ENCODE assay signal across 11 mouse cellular contexts in genomic region chr9:43796841-43797740, GRCm38 (mm10). TPM values are rescaled to one million over a fixed set of nuclear protein-coding genes. Genes with fewer than 3 reads are reported as not detected.
A peak's percentile ranks its signal among the peaks of the same experiment; 100 is the strongest.
DNase-seq lines count a peak whose midpoint lies in the region; ATAC-seq and TF ChIP-seq lines count a peak whose summit lies in the region.
"Had no signal": no experiment of that assay in that cellular context is flagged by ENCODE, and none has a peak within 500 bp of the region (broad histone marks: within the 10 kb centered on the region; RNA-seq: fewer than 3 reads in every experiment).

No protein-coding gene starts in this region.

- TF ChIP-seq RAD21 in MEL (IDR thresholded peaks at IDR 0.05; ENCODE audit: low read depth, low read length), result no peak

- peaks cover 26% of the 10 kb centered on the region for H3K4me1 ChIP-seq in hindbrain, embryonic 10.5 days (replicated peaks)
- H3K4me1 ChIP-seq in hindbrain, embryonic 16.5 days (ENCODE audit: control insufficient read depth, insufficient read depth, low read depth, low read length), result no peaks in the 10 kb centered on the region; the same call in 1 of the 2 replicates
- H3K4me1 ChIP-seq in MEL (ENCODE audit: control insufficient read depth in 1 of 2, insufficient read depth in 2 of 2, low read length in 2 of 2), result no peaks in the 10 kb centered on the region
- no peaks in the 10 kb centered on the region for H3K4me1 ChIP-seq in embryonic facial prominence, embryonic 14.5 days (ENCODE audit: control insufficient read depth, insufficient read depth, low read length)
- H3K4me1 ChIP-seq in cerebellum, adult 2 months (ENCODE audit: control insufficient read depth, insufficient read depth, low read length), result no peaks in the 10 kb centered on the region

- no peaks in the 10 kb centered on the region for H3K79me2 ChIP-seq in MEL (ENCODE audit: control insufficient read depth, insufficient read depth, low read length, poor library complexity)

- TF ChIP-seq EP300 in MEL (IDR thresholded peaks at IDR 0.05; ENCODE audit: low read depth in 1 of 2, low read length in 2 of 2), result no peak

- DNase-seq in hindbrain, embryonic 10.5 days (ENCODE audit: low spot score), result no peak
- DNase-seq in MEL (ENCODE audit: low read depth, low spot score), result no peak
- DNase-seq in embryonic facial prominence, embryonic 14.5 days (ENCODE audit: low spot score), result peak; percentile 60
- DNase-seq in kidney, postnatal 4 days, result peak; percentile 58 to 67
- DNase-seq in cerebellum, adult 2 months, result no peak
- DNase-seq in spleen, postnatal 4 days (ENCODE audit: low spot score in 2 of 2), result no peak
- DNase-seq in layer of hippocampus, adult 18-20 months (ENCODE audit: low spot score in 2 of 2), result no peak

- H3K27me3 ChIP-seq in hindbrain, embryonic 10.5 days (ENCODE audit: insufficient read depth, poor library complexity, severe bottlenecking), result no peaks in the 10 kb centered on the region
- H3K27me3 ChIP-seq in hindbrain, embryonic 16.5 days (replicated peaks; ENCODE audit: control insufficient read depth, insufficient read depth, low read length), result no peaks in the 10 kb centered on the region
- no peaks in the 10 kb centered on the region for H3K27me3 ChIP-seq in MEL (ENCODE audit: control insufficient read depth in 1 of 2, insufficient read depth in 2 of 2, low read length in 2 of 2)
- no peaks in the 10 kb centered on the region for H3K27me3 ChIP-seq in embryonic facial prominence, embryonic 14.5 days (replicated peaks; ENCODE audit: control insufficient read depth, insufficient read depth, low read length)
- no peaks in the 10 kb centered on the region for H3K27me3 ChIP-seq in cerebellum, adult 2 months (ENCODE audit: control insufficient read depth, insufficient read depth, low read length)
- H3K27me3 ChIP-seq: embryonic facial prominence, embryonic 13.5 days had no signal

- TF ChIP-seq POLR2A in MEL (IDR thresholded peaks at IDR 0.05; ENCODE audit: control insufficient read depth in 1 of 2, insufficient read depth in 1 of 2, low read depth in 1 of 2, low read length in 2 of 2, poor library complexity in 1 of 2), result no peak
- no peak for TF ChIP-seq POLR2A in cerebellum, adult 2 months (IDR thresholded peaks at IDR 0.05; ENCODE audit: borderline replicate concordance, insufficient read depth, low read length)

- TF ChIP-seq CTCF in MEL (IDR thresholded peaks at IDR 0.05 in 2 of 3, conservative IDR thresholded peaks at IDR 0.05 in 1 of 3; ENCODE audit: control insufficient read depth in 1 of 3, insufficient read depth in 1 of 3, low read depth in 2 of 3, low read length in 3 of 3, poor library complexity in 1 of 3, severe bottlenecking in 1 of 3), result no peak
- no peak for TF ChIP-seq CTCF in cerebellum, adult 2 months (IDR thresholded peaks at IDR 0.05; ENCODE audit: borderline replicate concordance, insufficient read depth, low read depth, low read length)

- H3K9ac ChIP-seq in hindbrain, embryonic 16.5 days (ENCODE audit: low read depth, low read length), result no peak overlapping the region
- no peak overlapping the region for H3K9ac ChIP-seq in MEL (ENCODE audit: control insufficient read depth, low read depth, low read length, poor library complexity, severe bottlenecking)
- no peak overlapping the region for H3K9ac ChIP-seq in embryonic facial prominence, embryonic 14.5 days (ENCODE audit: low read depth, low read length)
- H3K9ac ChIP-seq: embryonic facial prominence, embryonic 13.5 days had no signal

- peak overlapping the region; percentile 47; the same call in 1 of the 2 replicates for H3K27ac ChIP-seq in hindbrain, embryonic 10.5 days
- H3K27ac ChIP-seq in hindbrain, embryonic 16.5 days (ENCODE audit: low read depth, low read length), result no peak overlapping the region
- H3K27ac ChIP-seq in MEL (ENCODE audit: control insufficient read depth, low read depth, low read length), result no peak overlapping the region
- no peak overlapping the region for H3K27ac ChIP-seq in embryonic facial prominence, embryonic 14.5 days (replicated peaks; ENCODE audit: low read depth, low read length)
- H3K27ac ChIP-seq in cerebellum, adult 2 months (ENCODE audit: insufficient read depth, low read length), result no peak overlapping the region
- H3K27ac ChIP-seq: embryonic facial prominence, embryonic 13.5 days; macrophage had no signal

- ATAC-seq in hindbrain, embryonic 16.5 days, result no peak
- ATAC-seq in embryonic facial prominence, embryonic 14.5 days (ENCODE audit: low read depth), result 0 out of 2 replicates have a peak, but pooled peaks have one; percentile 17
- ATAC-seq: inflammation-experienced regulatory T-cells, adult 6 months had no signal

- 81% methylated on average over 11 of the region's 11 CpGs for WGBS in hindbrain, embryonic 10.5 days
- 79% methylated on average over 11 of the region's 11 CpGs for WGBS in hindbrain, embryonic 16.5 days
- 70% methylated on average over 11 of the region's 11 CpGs for WGBS in embryonic facial prominence, embryonic 14.5 days
- WGBS in cerebellum, adult 2 months, result 72% methylated on average over 11 of the region's 11 CpGs

- no peak overlapping the region for H3K4me3 ChIP-seq in hindbrain, embryonic 10.5 days
- no peak overlapping the region for H3K4me3 ChIP-seq in hindbrain, embryonic 16.5 days (ENCODE audit: low read length)
- H3K4me3 ChIP-seq in MEL (ENCODE audit: control insufficient read depth in 1 of 2, insufficient read depth in 1 of 2, low read depth in 2 of 2, low read length in 2 of 2), result no peak overlapping the region
- H3K4me3 ChIP-seq in embryonic facial prominence, embryonic 14.5 days (ENCODE audit: low read depth, low read length), result no peak overlapping the region
- no peak overlapping the region for H3K4me3 ChIP-seq in cerebellum, adult 2 months (replicated peaks; ENCODE audit: insufficient read depth, low read depth, low read length)
- H3K4me3 ChIP-seq: embryonic facial prominence, embryonic 13.5 days had no signal

- H3K9me3 ChIP-seq in hindbrain, embryonic 10.5 days, result no peaks in the 10 kb centered on the region
- H3K9me3 ChIP-seq in hindbrain, embryonic 16.5 days (ENCODE audit: control insufficient read depth, low read length), result no peaks in the 10 kb centered on the region
- no peaks in the 10 kb centered on the region for H3K9me3 ChIP-seq in MEL (replicated peaks; ENCODE audit: insufficient read depth, low read length)
- no peaks in the 10 kb centered on the region for H3K9me3 ChIP-seq in embryonic facial prominence, embryonic 14.5 days (ENCODE audit: control insufficient read depth, low read length)
- H3K9me3 ChIP-seq: embryonic facial prominence, embryonic 13.5 days had no signal

- peaks cover 96% of the 10 kb centered on the region for H3K36me3 ChIP-seq in hindbrain, embryonic 10.5 days
- peaks cover 14% of the 10 kb centered on the region for H3K36me3 ChIP-seq in hindbrain, embryonic 16.5 days (ENCODE audit: control insufficient read depth, insufficient read depth, low read length)
- H3K36me3 ChIP-seq in MEL (ENCODE audit: control insufficient read depth in 1 of 2, insufficient read depth in 2 of 2, low read length in 2 of 2), result no peaks in the 10 kb centered on the region
- H3K36me3 ChIP-seq in embryonic facial prominence, embryonic 14.5 days (ENCODE audit: control insufficient read depth, insufficient read depth, low read length), result peaks cover 31% of the 10 kb centered on the region

- no peak overlapping the region for H3K4me2 ChIP-seq in hindbrain, embryonic 16.5 days (ENCODE audit: low read length)
- H3K4me2 ChIP-seq in embryonic facial prominence, embryonic 14.5 days (ENCODE audit: low read depth, low read length), result no peak overlapping the region
- H3K4me2 ChIP-seq: embryonic facial prominence, embryonic 13.5 days had no signal

TF ChIP-seq in MEL, 35 proteins besides CTCF, POLR2A, EP300 and RAD21:
- TF ChIP-seq HCFC1 (IDR thresholded peaks at IDR 0.05; ENCODE audit: low read depth, low read length) (peak; percentile 54), RCOR1 (IDR thresholded peaks at IDR 0.05; ENCODE audit: low read depth, low read length) (no peak)

RNA-seq across cellular contexts. Expression of gene Nectin1, which starts 53.3 kb away (rescaled TPM):
- 6.6 and 7.2 TPM in 2 replicates for polyA plus RNA-seq in hindbrain, embryonic 10.5 days (2016; fragmentation: Nextera tagmentation; extraction: Ambion mirVana)
- polyA plus RNA-seq in hindbrain, embryonic 16.5 days (2015; fragmentation: Nextera tagmentation; extraction: Ambion mirVana), result 12.9 and 15.5 TPM in 2 replicates
- total RNA-seq in MEL (2012; rRNA removed), result 3.8 and 3.9 TPM in 2 replicates
- 1 to 10 TPM in 1 of 2 experiments, not detected in 1; 6.2 TPM for polyA plus RNA-seq in MEL (2012; ENCODE audit: insufficient read depth in 1 of 2, insufficient read length in 2 of 2, low read depth in 1 of 2, low replicate concordance in 2 of 2, missing spikeins in 1 of 2)
- 9.0 and 10.1 TPM in 2 replicates for polyA plus RNA-seq in embryonic facial prominence, embryonic 14.5 days (2014; fragmentation: Nextera tagmentation; extraction: Ambion mirVana)
- polyA plus RNA-seq in cerebellum, adult 2 months (2012; rRNA removed), result 27.3 and 28.9 TPM in 2 replicates
- 10 to 100 TPM; 68.2 to 70.6 TPM for total RNA-seq in layer of hippocampus, adult 18-20 months (2021)

Comparison
In these comparisons a context has a peak if more than half of its experiments do, and no peak if none do; other contexts are left out.
1. DNase-seq: peak in embryonic facial prominence, embryonic 14.5 days (single experiment) and kidney, postnatal 4 days (2 of 2); none in hindbrain, embryonic 10.5 days (single experiment), MEL (single experiment), cerebellum, adult 2 months (0 of 2), spleen, postnatal 4 days (0 of 2) and layer of hippocampus, adult 18-20 months (0 of 2).